Comparison of ENCODE assay signal across 23 mouse cellular contexts in genomic region chr6:136244895-136245294, GRCm38 (mm10).
DNase-seq lines count a peak whose midpoint lies in the region; ATAC-seq lines count a peak whose summit lies in the region.
"Had no signal": no experiment of that assay in that cellular context is flagged by ENCODE, and none has a peak within 500 bp of the region (broad histone marks: within the 10 kb centered on the region; RNA-seq: fewer than 3 reads in every experiment).

No protein-coding gene starts in this region.

- H3K36me3 ChIP-seq in midbrain, embryonic 10.5 days = no peaks in the 10 kb centered on the region
- H3K36me3 ChIP-seq: embryonic facial prominence, embryonic 12.5 days; embryonic facial prominence, embryonic 15.5 days; forebrain, embryonic 12.5 days; forebrain, embryonic 15.5 days; G1E; hindbrain, embryonic 12.5 days; hindbrain, embryonic 15.5 days had no signal

- H3K27ac ChIP-seq in midbrain, embryonic 10.5 days (replicated peaks) = no peak overlapping the region
- H3K27ac ChIP-seq: embryonic facial prominence, embryonic 12.5 days; embryonic facial prominence, embryonic 15.5 days; forebrain, embryonic 12.5 days; forebrain, embryonic 15.5 days; hindbrain, embryonic 12.5 days; hindbrain, embryonic 15.5 days had no signal

- no peak for ATAC-seq in erythroid progenitor cell, adult 5-6 weeks (replicated peaks; ENCODE audit: low FRiP score, poor library complexity, severe bottlenecking)
- ATAC-seq: forebrain, embryonic 15.5 days; Patski had no signal

- no peaks in the 10 kb centered on the region for H3K9me3 ChIP-seq in midbrain, embryonic 10.5 days (replicated peaks)
- H3K9me3 ChIP-seq: embryonic facial prominence, embryonic 12.5 days; embryonic facial prominence, embryonic 15.5 days; forebrain, embryonic 12.5 days; forebrain, embryonic 15.5 days; hindbrain, embryonic 12.5 days; hindbrain, embryonic 15.5 days had no signal

- H3K27me3 ChIP-seq in midbrain, embryonic 10.5 days (ENCODE audit: low read depth, poor library complexity, severe bottlenecking) = no peaks in the 10 kb centered on the region
- H3K27me3 ChIP-seq: embryonic facial prominence, embryonic 12.5 days; embryonic facial prominence, embryonic 15.5 days; forebrain, embryonic 12.5 days; forebrain, embryonic 15.5 days; hindbrain, embryonic 12.5 days; hindbrain, embryonic 15.5 days had no signal

- WGBS in midbrain, embryonic 10.5 days = 94% methylated on average over 7 of the region's 7 CpGs

- intact Hi-C loops in left cerebral cortex, postnatal 36 days (cut with DNase I) = loop anchor here (5.0 kb wide), 2 partner anchors 57 to 97 kb away; no protein-coding TSS in a partner anchor

- DNase-seq in layer of hippocampus, adult 11-12 months (ENCODE audit: low spot score) = peak; percentile 24
- no peak for DNase-seq in layer of hippocampus, postnatal 25 days (ENCODE audit: extremely low spot score in 1 of 2, low spot score in 1 of 2)
- DNase-seq in left cerebral cortex, adult 18-20 months (ENCODE audit: low spot score in 2 of 2) = peak; percentile 9 to 27
- DNase-seq in left cerebral cortex, postnatal 36 days (ENCODE audit: low spot score in 2 of 2) = no peak
- DNase-seq in layer of hippocampus, adult 8-10 months (ENCODE audit: low spot score in 2 of 2) = peak; percentile 39 to 51
- no peak for DNase-seq in midbrain, embryonic 10.5 days (ENCODE audit: low spot score)
- DNase-seq: adrenal gland, postnatal 10 days; adrenal gland, postnatal 36 days; B cell, adult 2 months; cerebellum, adult 11 months; cerebellum, adult 2 months; cerebellum, adult 9-11 months; cerebellum, postnatal 25 days; gastrocnemius, postnatal 14 days had no signal

- no peak overlapping the region for H3K4me3 ChIP-seq in midbrain, embryonic 10.5 days
- H3K4me3 ChIP-seq: embryonic facial prominence, embryonic 12.5 days; embryonic facial prominence, embryonic 15.5 days; forebrain, embryonic 12.5 days; forebrain, embryonic 15.5 days; hindbrain, embryonic 12.5 days; hindbrain, embryonic 15.5 days had no signal

- H3K4me1 ChIP-seq in midbrain, embryonic 10.5 days = peaks cover 25% of the 10 kb centered on the region
- H3K4me1 ChIP-seq: embryonic facial prominence, embryonic 12.5 days had no signal

Comparison
In these comparisons a context has a peak if more than half of its experiments do, and no peak if none do; other contexts are left out.
1. DNase-seq: peak in layer of hippocampus, adult 11-12 months (single experiment), left cerebral cortex, adult 18-20 months (2 of 2) and layer of hippocampus, adult 8-10 months (2 of 2); none in layer of hippocampus, postnatal 25 days (0 of 2), left cerebral cortex, postnatal 36 days (0 of 2) and midbrain, embryonic 10.5 days (single experiment).